Mouse (Mus musculus) monocyte, adult 5-6 weeks (primary cell): Measurements from ENCODE around the gene Slc23a4. TPM values are rescaled to one million over a fixed set of nuclear protein-coding genes. Genes with fewer than 3 reads are reported as not detected.
A peak's percentile ranks its signal among the peaks of the same experiment; 100 is the strongest.

Source experiments
- ATAC-seq: fragments of 153-309, 156-312 bp; replicated peaks from 2 replicates; pipeline ENCODE4 v1.8.0; 2017; ENCODE audit warnings: mild to moderate bottlenecking; ENCODE audit not compliant: low TSS enrichment, insufficient number of reproducible peaks, severe bottlenecking, poor library complexity, low FRiP score
- total RNA-seq: library from RNA; stranded (forward); fragments of 200-1000, 200-491, 200-594 nt; gene quantifications from 3 replicates; pipeline ENCODE4 v1.2.3, GENCODE M21; 2017

Slc23a4 gene
- total RNA-seq, 1 experiment from 2014 or later: not detected

- ATAC-seq: peak; percentile 72; the same call in 1 of the 2 replicates
Measured at GRCm38 (mm10) chr6:34927156-34927555, 61.0 kb downstream of the Slc23a4 start.

GRCm38 (mm10) chr6:34921941-34922340 lies 66.3 kb downstream of the Slc23a4 start:
- 0 out of 2 replicates have a peak, but pooled peaks have one; percentile 40 for ATAC-seq

GRCm38 (mm10) chr6:34920631-34921030 lies 67.6 kb downstream of the Slc23a4 start:
- no peak for ATAC-seq

DNA sequence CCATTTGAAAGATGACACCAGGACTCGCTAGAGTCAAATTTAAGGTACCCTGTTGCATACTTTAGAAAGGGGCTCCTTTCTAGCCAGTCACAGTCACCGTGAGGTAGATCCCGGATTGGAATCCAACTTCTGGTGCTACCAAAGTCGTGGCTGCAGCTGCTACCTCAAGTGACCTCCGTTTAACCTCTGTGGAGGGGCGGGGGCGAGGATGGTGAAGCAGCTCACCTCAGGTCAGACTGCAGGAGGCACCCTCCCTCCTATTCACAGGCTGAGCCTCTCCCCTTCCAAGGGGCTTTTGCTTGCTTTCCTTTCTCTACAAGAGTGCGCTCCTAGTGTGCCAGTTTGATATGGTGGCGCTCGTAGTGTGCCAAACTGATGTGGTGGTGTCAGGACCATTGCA lies 68.2 kb downstream of the Slc23a4 start, which contains the start of gene Stra8:
Stra8 (plus strand) TSS at position 208 of the 400 bp plus-strand sequence.
- ATAC-seq: no peak

DNA sequence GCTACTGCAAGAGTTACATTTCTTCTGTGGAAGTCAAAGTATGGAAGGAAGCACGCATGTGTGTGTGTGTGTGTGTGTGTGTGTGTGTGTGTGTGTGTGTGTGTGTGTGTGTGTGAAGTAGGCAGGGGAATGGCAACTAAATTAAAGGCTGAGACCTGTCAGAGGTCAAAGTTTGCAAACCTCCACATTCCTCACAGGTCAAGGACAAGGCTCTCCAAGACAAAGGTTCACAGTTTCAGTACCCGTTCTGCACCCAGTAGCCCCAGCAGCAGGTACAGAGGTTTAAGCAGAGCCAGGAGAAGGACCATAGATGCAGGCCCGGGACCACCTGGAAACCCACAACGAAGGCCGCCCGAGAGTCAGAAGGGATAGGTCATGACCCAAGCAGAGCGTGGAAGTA lies 69.1 kb downstream of the Slc23a4 start:
- no peak for ATAC-seq

DNA sequence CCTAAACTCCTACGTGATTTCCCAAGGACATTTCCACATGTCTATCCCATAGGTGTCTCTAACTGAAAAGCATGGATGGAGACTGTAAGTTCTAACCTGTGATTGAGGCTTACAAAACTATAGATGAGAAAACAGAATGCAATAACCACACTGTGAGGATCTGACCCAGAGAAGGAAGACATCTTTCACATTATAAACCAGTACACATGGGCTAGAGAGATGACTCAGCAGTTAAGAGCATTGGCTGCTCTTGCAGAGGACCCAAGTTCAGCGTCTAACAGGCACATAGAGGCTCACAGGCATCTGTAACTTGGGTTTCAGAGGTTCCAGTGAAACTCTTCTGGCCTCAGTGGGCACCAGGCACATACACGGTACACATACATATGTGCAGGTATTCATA lies 73.7 kb downstream of the Slc23a4 start:
- ATAC-seq: no peak

- no peak for ATAC-seq
Measured at GRCm38 (mm10) chr6:34913341-34914040, 74.7 kb downstream of the Slc23a4 start.

- peak; percentile 86 for ATAC-seq
Measured at GRCm38 (mm10) chr6:34910371-34911219, 77.6 kb downstream of the Slc23a4 start, which contains the start of gene Wdr91. Wdr91 (minus strand) TSS chr6:34910876.

GRCm38 (mm10) chr6:34909631-34910345 lies 78.4 kb downstream of the Slc23a4 start:
- ATAC-seq: no peak

- ATAC-seq: no peak
Measured at GRCm38 (mm10) chr6:34907696-34908260, 80.4 kb downstream of the Slc23a4 start.

- no peak for ATAC-seq
Measured at GRCm38 (mm10) chr6:34907121-34907614, 81.0 kb downstream of the Slc23a4 start.

GRCm38 (mm10) chr6:34906661-34907060 lies 81.5 kb downstream of the Slc23a4 start:
- no peak for ATAC-seq

DNA sequence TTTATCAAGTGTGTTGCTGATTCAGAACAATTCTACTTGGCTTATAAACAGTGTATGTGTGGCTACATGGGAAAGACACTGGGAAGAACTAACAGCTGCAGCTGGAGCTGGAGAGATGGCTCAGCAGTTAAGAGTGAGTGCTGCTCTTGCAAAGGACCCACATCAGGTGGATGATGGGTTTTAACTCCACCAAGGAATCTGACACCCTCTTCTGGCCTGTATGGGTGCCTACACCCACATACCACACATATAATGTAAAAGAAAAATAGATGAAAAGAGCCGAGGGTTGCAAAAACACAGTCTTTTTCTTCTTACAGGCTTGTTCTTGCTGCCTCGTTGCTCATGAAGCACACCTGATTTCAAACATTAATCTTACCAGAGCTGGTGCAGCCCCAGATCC lies 82.1 kb downstream of the Slc23a4 start:
- no peak for ATAC-seq

DNA sequence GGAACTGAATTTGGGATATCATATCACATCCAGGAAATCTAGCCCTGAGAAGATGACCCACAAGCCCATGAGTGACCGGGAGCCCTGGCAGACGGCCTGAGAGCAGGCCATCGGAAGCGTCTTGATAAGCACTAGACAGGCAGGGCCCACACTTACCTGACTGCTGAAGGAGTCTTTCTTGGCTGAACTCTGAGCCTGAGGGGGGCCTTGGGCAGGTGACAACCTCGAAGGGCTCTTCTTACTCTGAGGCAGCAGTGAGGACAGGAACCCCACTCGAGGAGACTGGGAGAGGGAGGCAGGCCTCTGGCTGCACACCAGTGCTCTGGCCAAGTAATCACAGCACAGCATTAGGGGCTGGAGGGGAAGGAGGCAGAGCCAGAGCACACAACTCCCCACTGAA lies 83.8 kb downstream of the Slc23a4 start:
- no peak for ATAC-seq

DNA sequence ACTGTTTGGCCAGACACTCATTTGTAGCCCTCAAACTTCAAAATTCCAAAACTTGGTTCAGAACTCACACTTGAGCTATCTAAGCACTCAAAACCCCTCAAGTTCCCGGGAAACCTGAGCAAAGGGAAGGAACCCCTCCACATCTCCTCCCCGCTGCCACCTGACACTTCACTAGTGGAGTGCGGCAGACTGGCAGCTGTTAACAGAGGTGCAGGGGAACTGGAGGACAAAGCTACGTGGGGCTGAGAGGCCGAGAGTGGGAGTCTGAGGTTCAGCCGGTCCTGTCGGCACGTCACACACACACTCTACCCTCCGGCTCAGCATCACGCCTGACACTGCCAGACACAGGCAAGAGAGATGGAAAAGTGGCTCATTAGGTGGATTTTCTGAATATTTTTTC lies 84.4 kb downstream of the Slc23a4 start:
- ATAC-seq: no peak

DNA sequence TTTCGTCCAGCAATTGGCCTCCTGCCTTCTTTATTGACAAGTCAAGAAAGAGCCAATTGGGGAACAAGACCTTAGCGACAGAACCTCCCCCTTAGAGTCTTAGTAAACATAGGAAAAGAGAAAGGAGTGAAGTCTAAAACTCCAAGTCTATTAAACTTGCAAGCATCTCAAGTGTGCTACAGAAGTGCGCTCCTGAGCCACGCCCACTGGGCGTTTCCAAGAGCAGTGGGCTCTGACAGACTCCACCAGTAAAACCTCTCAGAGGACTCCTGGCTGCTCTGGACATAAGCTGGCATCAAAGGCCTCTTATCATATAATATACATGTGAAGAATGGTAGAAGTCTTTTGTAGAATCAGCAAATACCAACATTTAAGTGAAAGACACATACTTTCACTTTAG lies 84.8 kb downstream of the Slc23a4 start:
- no peak for ATAC-seq

GRCm38 (mm10) chr6:34902578-34902977 lies 85.6 kb downstream of the Slc23a4 start:
- no peak for ATAC-seq

- ATAC-seq: peak; percentile 23; the same call in 1 of the 2 replicates
Measured at GRCm38 (mm10) chr6:34901911-34902444, 86.2 kb downstream of the Slc23a4 start.
